Mouse (Mus musculus) midbrain, embryonic 10.5 days (tissue): ENCODE measurements around the gene Cyb561d2. TPM values are rescaled to one million over a fixed set of nuclear protein-coding genes. Genes with fewer than 3 reads are reported as not detected.
A peak's percentile ranks its signal among the peaks of the same experiment; 100 is the strongest.

ENCODE experiments used
- DNase-seq: peaks from one replicate; pipeline ENCODE4 v3.0.0-alpha.2; 2017; ENCODE audit warnings: low spot score
- H3K27ac ChIP-seq: fragments of 300-500 bp; sonication (generic); replicated peaks from 2 replicates; pipeline ENCODE4 v1.5.1; 2016; ENCODE audit warnings: mild to moderate bottlenecking
- H3K27me3 ChIP-seq: fragments of 300-500 bp; sonication (generic); 2 replicates; pipeline ENCODE4 v1.6.1; 2016; ENCODE audit warnings: low read depth, mild to moderate bottlenecking; ENCODE audit not compliant: poor library complexity, severe bottlenecking
- H3K36me3 ChIP-seq: fragments of 300-500 bp; sonication (generic); 2 replicates; pipeline ENCODE4 v1.6.1; 2016; ENCODE audit warnings: mild to moderate bottlenecking, moderate library complexity
- H3K4me1 ChIP-seq: fragments of 300-500 bp; sonication (generic); 2 replicates; pipeline ENCODE4 v1.6.1; 2016
- H3K4me3 ChIP-seq: fragments of 300-500 bp; sonication (generic); 2 replicates; pipeline ENCODE4 v1.5.1; 2016; ENCODE audit warnings: mild to moderate bottlenecking, moderate library complexity
- H3K9me3 ChIP-seq: fragments of 300-500 bp; sonication (generic); replicated peaks from 2 replicates; pipeline ENCODE4 v1.6.1; 2016; ENCODE audit warnings: mild to moderate bottlenecking
- WGBS: fragments of 180-500 bp; shearing (Covaris S2); methylation state at CpG from one replicate; pipeline ENCODE4 v1.1.7; 2016; 5-methylcytosine and 5-hydroxymethylcytosine counted together
- polyA plus RNA-seq: library from polyadenylated mRNA; unstranded; fragments of >200 nt; fragmentation: Nextera tagmentation; extraction: Ambion mirVana; gene quantifications from 2 replicates; pipeline ENCODE4 v1.2.1, GENCODE M21; 2016

The Cyb561d2 gene
- polyA plus RNA-seq, 1 experiment from 2014 or later, result 20.5 TPM

- H3K27me3 ChIP-seq, result peaks cover 47% of the 10 kb centered on the region
- H3K9me3 ChIP-seq, result no peaks in the 10 kb centered on the region
- no peak for DNase-seq
- H3K4me3 ChIP-seq, result peak overlapping the region; percentile 36
- H3K27ac ChIP-seq, result peak overlapping the region; percentile 76
- no peaks in the 10 kb centered on the region for H3K36me3 ChIP-seq
- WGBS, result 28% methylated on average over 24 of the region's 25 CpGs
- peaks cover 38% of the 10 kb centered on the region for H3K4me1 ChIP-seq
Observed at GRCm38 (mm10) chr9:107521711-107522399, 20.1 kb downstream of the Cyb561d2 start.

DNA sequence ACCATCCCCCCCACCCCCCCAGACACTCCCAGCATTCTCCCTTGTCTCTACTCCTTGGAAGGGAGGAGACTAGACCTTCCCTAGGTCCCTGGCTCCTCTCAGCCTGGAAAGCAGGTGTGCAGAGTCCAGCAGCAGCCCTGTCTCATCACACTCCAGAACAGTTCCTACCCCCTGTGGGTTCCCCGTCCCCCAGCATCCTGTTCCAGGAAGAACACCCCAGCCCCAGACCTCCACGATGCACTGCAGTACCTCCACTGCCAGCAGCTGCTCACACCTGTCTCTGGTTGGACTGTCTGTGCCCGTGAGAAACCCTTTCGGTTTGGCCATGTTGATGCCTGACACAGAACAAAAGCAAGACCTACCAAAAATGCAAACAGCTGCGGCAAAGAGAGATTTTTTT is 20.8 kb downstream of the Cyb561d2 start:
- Histone ChIP-seq H3K27ac (peak overlapping the region; percentile 49; the same call in 1 of the 2 replicates), H3K27me3 (peaks cover 41% of the 10 kb centered on the region), H3K36me3 (no peaks in the 10 kb centered on the region), H3K4me1 (peaks cover 31% of the 10 kb centered on the region), H3K4me3 (no peak overlapping the region), H3K9me3 (no peaks in the 10 kb centered on the region)
- 76% methylated on average over 5 of the region's 5 CpGs for WGBS
- no peak for DNase-seq

DNA sequence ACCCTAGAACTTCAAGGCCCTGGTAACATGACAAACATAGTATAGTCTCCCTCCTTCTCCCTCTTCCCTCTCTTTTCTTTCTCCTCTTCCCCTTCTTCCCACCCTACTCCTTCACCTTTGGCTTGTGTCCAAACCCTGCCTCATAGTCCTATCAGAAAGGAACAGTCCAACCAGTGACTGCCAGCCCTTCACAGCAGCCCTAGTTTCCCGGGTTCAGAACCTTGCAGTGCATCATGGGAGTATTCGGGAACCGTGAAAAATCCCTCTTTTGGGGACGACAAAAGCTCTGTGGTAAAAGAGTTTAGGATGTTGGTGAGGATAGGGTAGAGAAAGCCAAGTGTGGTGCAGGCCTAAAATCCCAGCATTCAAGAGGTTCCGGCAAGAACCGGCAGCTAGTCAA is 21.7 kb downstream of the Cyb561d2 start:
- H3K27ac ChIP-seq, result peak overlapping the region; percentile 2; the same call in 1 of the 2 replicates
- no peak overlapping the region for H3K4me3 ChIP-seq
- H3K4me1 ChIP-seq, result peaks cover 28% of the 10 kb centered on the region
- H3K36me3 ChIP-seq, result no peaks in the 10 kb centered on the region
- H3K27me3 ChIP-seq, result peaks cover 32% of the 10 kb centered on the region
- DNase-seq, result no peak
- 53% methylated on average over 6 of the region's 6 CpGs for WGBS
- H3K9me3 ChIP-seq, result no peaks in the 10 kb centered on the region

- Histone ChIP-seq H3K4me1 (peaks cover 32% of the 10 kb centered on the region), H3K9me3 (no peaks in the 10 kb centered on the region), H3K4me3 (no peak overlapping the region), H3K36me3 (no peaks in the 10 kb centered on the region), H3K27ac (no peak overlapping the region), H3K27me3 (peaks cover 9% of the 10 kb centered on the region; the same call in 1 of the 2 replicates)
- peak; percentile 86 for DNase-seq
- 27% methylated on average over 14 of the region's 14 CpGs for WGBS
Observed at GRCm38 (mm10) chr9:107514303-107514955, 27.6 kb downstream of the Cyb561d2 start.

DNA sequence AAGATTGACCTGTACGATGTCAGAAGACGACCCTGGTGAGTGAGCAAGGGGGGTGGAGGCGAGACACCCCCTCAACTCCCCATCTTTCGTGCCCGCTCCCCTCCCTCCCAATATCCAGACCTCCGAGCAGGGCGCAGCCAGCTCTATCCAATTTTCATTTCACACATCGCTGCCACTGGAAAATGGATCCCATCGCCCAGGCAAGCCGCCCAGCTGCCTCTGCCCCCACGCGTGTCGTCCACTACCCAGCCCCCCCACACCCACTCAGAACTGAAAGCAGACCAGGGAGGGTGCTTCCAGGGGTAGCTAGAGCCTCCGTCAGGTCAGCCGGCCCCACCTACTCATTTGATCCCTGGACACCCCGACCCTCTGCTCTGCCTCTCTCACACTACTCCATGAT is 29.7 kb downstream of the Cyb561d2 start:
- H3K27me3 ChIP-seq, result 0 out of 2 replicates have a peak, but pooled peaks cover 9% of the 10 kb centered on the region
- peak overlapping the region; percentile 58; the same call in 1 of the 2 replicates for H3K27ac ChIP-seq
- no peak overlapping the region for H3K4me3 ChIP-seq
- H3K36me3 ChIP-seq, result no peaks in the 10 kb centered on the region
- no peaks in the 10 kb centered on the region for H3K9me3 ChIP-seq
- DNase-seq, result no peak
- H3K4me1 ChIP-seq, result peaks cover 41% of the 10 kb centered on the region
- WGBS, result 66% methylated on average over 16 of the region's 16 CpGs

- Histone ChIP-seq H3K27ac (peak overlapping the region; percentile 58), H3K27me3 (0 out of 2 replicates have a peak, but pooled peaks cover 9% of the 10 kb centered on the region), H3K4me1 (peaks cover 43% of the 10 kb centered on the region), H3K36me3 (no peaks in the 10 kb centered on the region), H3K9me3 (no peaks in the 10 kb centered on the region), H3K4me3 (no peak overlapping the region)
- WGBS, result 61% methylated on average over 8 of the region's 8 CpGs
- DNase-seq, result no peak
Observed at GRCm38 (mm10) chr9:107511436-107511835, 30.6 kb downstream of the Cyb561d2 start.

GRCm38 (mm10) chr9:107510384-107511100 is 31.5 kb downstream of the Cyb561d2 start:
- H3K27ac ChIP-seq, result peak overlapping the region; percentile 58; the same call in 1 of the 2 replicates
- H3K36me3 ChIP-seq, result no peaks in the 10 kb centered on the region
- H3K27me3 ChIP-seq, result 0 out of 2 replicates have a peak, but pooled peaks cover 9% of the 10 kb centered on the region
- no peak overlapping the region for H3K4me3 ChIP-seq
- 92% methylated on average over 14 of the region's 14 CpGs for WGBS
- no peak for DNase-seq
- peaks cover 44% of the 10 kb centered on the region for H3K4me1 ChIP-seq
- H3K9me3 ChIP-seq, result no peaks in the 10 kb centered on the region

DNA sequence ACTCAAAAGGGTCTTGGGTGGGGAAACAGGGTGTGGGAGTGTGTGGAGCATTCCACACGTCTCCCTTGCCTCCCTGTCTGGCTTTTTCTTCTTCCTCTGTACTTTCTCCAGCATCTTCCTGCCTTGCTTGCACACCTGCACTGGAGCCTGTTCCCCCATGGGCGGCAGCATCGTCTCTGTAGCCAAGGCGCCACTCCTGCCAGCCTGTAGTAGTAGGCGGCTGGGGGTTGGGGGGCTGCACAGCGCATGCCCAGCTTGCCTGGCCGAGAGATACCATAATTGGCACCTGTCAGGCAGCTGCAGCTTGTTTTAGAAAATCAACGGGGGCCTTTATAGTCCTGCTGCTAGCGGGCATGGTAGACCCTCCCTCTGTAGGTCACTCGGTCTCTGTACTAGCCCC is 33.7 kb downstream of the Cyb561d2 start:
- Histone ChIP-seq H3K4me3 (no peak overlapping the region), H3K4me1 (peaks cover 43% of the 10 kb centered on the region), H3K36me3 (no peaks in the 10 kb centered on the region), H3K9me3 (no peaks in the 10 kb centered on the region), H3K27me3 (0 out of 2 replicates have a peak, but pooled peaks cover under 1% of the 10 kb centered on the region), H3K27ac (no peak overlapping the region)
- DNase-seq, result no peak
- WGBS, result 66% methylated on average over 10 of the region's 10 CpGs

DNA sequence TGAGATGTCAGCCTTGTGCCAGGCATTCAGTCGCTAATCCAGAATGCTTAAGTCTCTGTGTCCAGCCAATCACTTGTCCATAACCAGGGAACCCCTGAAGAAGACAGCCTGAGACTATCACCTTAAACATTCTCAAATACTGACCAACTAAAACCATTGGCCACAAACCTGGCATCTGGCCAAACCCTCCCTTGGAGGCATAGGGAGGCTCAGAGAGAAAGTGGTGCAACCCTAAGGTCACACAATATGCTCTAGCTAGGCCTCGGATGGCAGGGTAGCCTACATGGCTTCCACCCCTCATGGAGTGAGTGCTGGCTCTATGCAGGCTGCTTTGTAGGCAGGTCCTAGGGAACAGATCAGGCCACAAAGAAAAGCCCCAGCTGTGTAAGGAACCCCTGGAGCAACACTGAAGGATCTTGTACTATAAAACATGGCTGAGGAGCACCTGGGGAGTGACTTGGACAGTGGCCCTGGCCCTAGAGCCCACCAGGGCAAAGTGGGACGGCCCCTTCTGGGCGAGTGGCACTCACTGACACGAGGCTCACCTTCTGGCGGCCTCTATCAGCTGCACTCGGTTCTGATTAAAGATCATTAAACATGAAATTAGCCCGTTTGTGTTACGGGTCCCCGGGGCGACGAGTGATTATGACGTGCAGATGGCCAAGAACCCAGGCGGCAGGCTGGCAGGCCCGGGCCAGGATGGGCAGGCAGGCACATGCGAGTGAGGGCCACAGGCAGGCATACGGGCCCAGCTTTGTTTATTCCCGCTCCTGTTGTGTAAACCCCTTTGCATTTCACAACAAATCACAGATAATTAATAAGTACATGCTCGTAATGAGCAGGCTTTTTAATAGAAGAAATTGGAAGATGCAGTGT is 37.1 kb downstream of the Cyb561d2 start:
- H3K4me3 ChIP-seq, result no peak overlapping the region
- no peak for DNase-seq
- H3K27ac ChIP-seq, result no peak overlapping the region
- peaks cover 18% of the 10 kb centered on the region for H3K4me1 ChIP-seq
- H3K36me3 ChIP-seq, result no peaks in the 10 kb centered on the region
- 87% methylated on average over 19 of the region's 19 CpGs for WGBS
- no peaks in the 10 kb centered on the region for H3K9me3 ChIP-seq
- no peaks in the 10 kb centered on the region for H3K27me3 ChIP-seq

DNA sequence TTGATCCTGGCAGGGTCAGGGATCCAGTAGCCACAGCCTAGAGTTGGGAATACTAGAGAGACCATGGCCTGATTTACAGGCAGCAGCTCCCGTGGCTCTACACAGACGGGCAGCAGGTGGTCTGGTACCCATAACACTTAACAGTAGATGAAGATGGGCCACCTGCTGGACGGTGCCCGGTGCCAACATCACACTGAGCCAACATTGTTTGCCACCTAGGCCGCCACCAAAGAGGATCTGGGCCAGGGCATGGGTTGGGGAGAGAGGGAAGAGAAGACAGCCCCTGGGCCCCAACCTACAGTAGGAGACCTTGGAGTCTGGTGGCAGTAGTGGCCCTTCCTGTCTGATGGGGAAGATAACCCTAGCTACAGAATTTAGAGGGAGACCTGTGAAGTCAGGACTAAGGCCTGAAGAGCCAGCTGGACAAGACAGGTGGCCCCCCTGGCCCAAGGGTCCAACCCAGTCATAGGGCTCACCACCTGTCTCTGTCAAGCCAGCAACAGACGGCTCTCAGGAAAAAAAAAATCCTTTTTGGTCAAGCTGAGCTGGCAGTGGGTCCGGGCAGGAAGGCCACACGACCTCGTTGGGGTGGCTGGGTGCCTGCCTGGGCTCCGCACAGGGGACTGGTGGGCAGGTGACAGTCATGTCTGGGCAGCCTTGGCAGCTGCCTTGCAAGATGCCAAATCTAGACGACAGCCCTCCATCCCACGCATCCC is 39.7 kb downstream of the Cyb561d2 start:
- 93% methylated on average over 12 of the region's 12 CpGs for WGBS
- Histone ChIP-seq H3K4me1 (peaks cover 8% of the 10 kb centered on the region; the same call in 1 of the 2 replicates), H3K36me3 (no peaks in the 10 kb centered on the region), H3K4me3 (no peak overlapping the region), H3K27ac (no peak overlapping the region), H3K27me3 (peaks cover 9% of the 10 kb centered on the region; the same call in 1 of the 2 replicates), H3K9me3 (no peaks in the 10 kb centered on the region)
- no peak for DNase-seq

- H3K36me3 ChIP-seq, result no peaks in the 10 kb centered on the region
- no peaks in the 10 kb centered on the region for H3K9me3 ChIP-seq
- H3K4me1 ChIP-seq, result peaks cover 6% of the 10 kb centered on the region; the same call in 1 of the 2 replicates
- H3K27me3 ChIP-seq, result peaks cover 17% of the 10 kb centered on the region; the same call in 1 of the 2 replicates
- no peak overlapping the region for H3K27ac ChIP-seq
- WGBS, result 92% methylated on average over 3 of the region's 3 CpGs
- no peak overlapping the region for H3K4me3 ChIP-seq
- DNase-seq, result no peak
Observed at GRCm38 (mm10) chr9:107500708-107501286, 41.2 kb downstream of the Cyb561d2 start.
